Mouse (Mus musculus): Measurements from ENCODE around the gene Tbxas1. TPM values are rescaled to one million over a fixed set of nuclear protein-coding genes. Genes with fewer than 3 reads are reported as not detected.

The Tbxas1 gene
- total and polyA plus RNA-seq, 3 experiments = not detected

- no peaks in the 10 kb centered on the region for H3K4me1 ChIP-seq (ENCODE audit: control insufficient read depth in 1 of 2, insufficient read depth in 2 of 2)
- H3K4me3 ChIP-seq (replicated peaks in 1 of 3; ENCODE audit: low read depth in 2 of 3, low read length in 2 of 3, poor library complexity in 1 of 3) = no peak overlapping the region
- dilution Hi-C loops (cut with MboI; ENCODE audit: extremely low pct_ligation_motif_present, extremely low pct_unique_long_range_greater_than_20kb, low sequenced_read_pairs) (no loop called here), in situ Hi-C loops (cut with MboI; ENCODE audit: low pct_ligation_motif_present, low pct_unique_long_range_greater_than_20kb, low sequenced_read_pairs) (no loop called here)
- no peaks in the 10 kb centered on the region for H3K79me2 ChIP-seq (replicated peaks; ENCODE audit: control insufficient read depth, extremely low read depth, insufficient read depth, poor library complexity, severe bottlenecking)
- no peaks in the 10 kb centered on the region for H3K27me3 ChIP-seq (replicated peaks)
- H3K9me3 ChIP-seq (replicated peaks; ENCODE audit: low read length) = peaks cover 5% of the 10 kb centered on the region
- H3K4me2 ChIP-seq (ENCODE audit: insufficient read depth, low read depth, poor library complexity, severe bottlenecking) = no peak overlapping the region
- no peaks in the 10 kb centered on the region for H3K36me3 ChIP-seq (replicated peaks in 1 of 2; ENCODE audit: control insufficient read depth in 1 of 2, insufficient read depth in 1 of 2, low read length in 1 of 2)
- no peak overlapping the region for H3K27ac ChIP-seq (ENCODE audit: insufficient read depth, low read depth)
- no peak overlapping the region for H3K9ac ChIP-seq (ENCODE audit: insufficient read depth, low read depth)
- no peak for DNase-seq (ENCODE audit: extremely low read depth)
- no peak for TF ChIP-seq ZC3H11A (IDR thresholded peaks at IDR 0.05; ENCODE audit: low read depth, low read length)
- no peak for TF ChIP-seq USF1 (IDR thresholded peaks at IDR 0.05; ENCODE audit: low read depth, low read length)
- no peak for TF ChIP-seq ETS1 (conservative IDR thresholded peaks at IDR 0.05; ENCODE audit: low read depth, low read length)
- TF ChIP-seq UBTF (IDR thresholded peaks at IDR 0.05; ENCODE audit: low read depth, low read length) = no peak
- no peak for TF ChIP-seq USF2 (conservative IDR thresholded peaks at IDR 0.05; ENCODE audit: low read depth, low read length)
- TF ChIP-seq ZKSCAN1 (IDR thresholded peaks at IDR 0.05; ENCODE audit: borderline replicate concordance, low read depth, low read length) = no peak
- TF ChIP-seq RAD21 (IDR thresholded peaks at IDR 0.05; ENCODE audit: low read depth, low read length) = no peak
- TF ChIP-seq MEF2A (IDR thresholded peaks at IDR 0.05; ENCODE audit: borderline replicate concordance, low read depth, low read length) = no peak
- TF ChIP-seq BHLHE40 (IDR thresholded peaks at IDR 0.05; ENCODE audit: low read depth, low read length) = no peak
- no peak for TF ChIP-seq TCF12 (IDR thresholded peaks at IDR 0.05; ENCODE audit: low read depth, low read length)
- no peak for TF ChIP-seq IRF4 (IDR thresholded peaks at IDR 0.05; ENCODE audit: low read depth, low read length)
Observed at GRCm38 (mm10) chr6:38950341-38950740, 75.1 kb downstream of the Tbxas1 start.

DNA sequence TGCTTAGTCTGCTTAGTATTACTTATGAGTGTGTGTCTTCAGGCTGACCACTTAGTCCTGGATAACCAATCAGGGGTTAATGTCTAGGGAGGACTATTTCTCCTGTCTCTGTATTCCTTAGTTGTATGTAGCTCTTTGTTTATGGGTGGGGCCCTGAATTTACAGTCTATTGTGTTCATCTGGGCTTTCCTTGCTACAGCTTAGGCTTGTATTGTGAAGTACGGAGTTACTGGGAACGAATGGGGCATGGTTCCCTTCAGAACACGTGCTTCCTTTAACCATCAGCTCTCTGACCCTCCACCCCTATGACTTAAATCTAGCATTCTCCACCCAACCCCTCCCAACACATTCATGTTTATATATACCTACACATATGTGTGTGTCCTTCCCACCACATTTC lies 75.6 kb downstream of the Tbxas1 start:
- Histone ChIP-seq H3K27ac (ENCODE audit: insufficient read depth, low read depth) (no peak overlapping the region), H3K36me3 (replicated peaks in 1 of 2; ENCODE audit: control insufficient read depth in 1 of 2, insufficient read depth in 1 of 2, low read length in 1 of 2) (no peaks in the 10 kb centered on the region)
- dilution Hi-C loops (cut with MboI; ENCODE audit: extremely low pct_ligation_motif_present, extremely low pct_unique_long_range_greater_than_20kb, low sequenced_read_pairs) = no loop called here

More for the DNA sequence above, 75.6 kb downstream of the Tbxas1 start:
- H3K4me1 ChIP-seq (ENCODE audit: control insufficient read depth in 1 of 2, insufficient read depth in 2 of 2) = no peaks in the 10 kb centered on the region
- no peak overlapping the region for H3K4me3 ChIP-seq (replicated peaks in 1 of 3; ENCODE audit: low read depth in 2 of 3, low read length in 2 of 3, poor library complexity in 1 of 3)
- no peaks in the 10 kb centered on the region for H3K27me3 ChIP-seq (replicated peaks)
- DNase-seq (ENCODE audit: extremely low read depth) = no peak
- no peaks in the 10 kb centered on the region for H3K79me2 ChIP-seq (replicated peaks; ENCODE audit: control insufficient read depth, extremely low read depth, insufficient read depth, poor library complexity, severe bottlenecking)
- no peak overlapping the region for H3K4me2 ChIP-seq (ENCODE audit: insufficient read depth, low read depth, poor library complexity, severe bottlenecking)
- H3K9ac ChIP-seq (ENCODE audit: insufficient read depth, low read depth) = no peak overlapping the region
- in situ Hi-C loops (cut with MboI; ENCODE audit: low pct_ligation_motif_present, low pct_unique_long_range_greater_than_20kb, low sequenced_read_pairs) = no loop called here
- peaks cover 5% of the 10 kb centered on the region for H3K9me3 ChIP-seq (replicated peaks; ENCODE audit: low read length)
- TF ChIP-seq JUN (IDR thresholded peaks at IDR 0.05; ENCODE audit: insufficient read depth, low read depth, low read length) (no peak), MEF2A (IDR thresholded peaks at IDR 0.05; ENCODE audit: borderline replicate concordance, low read depth, low read length) (no peak), IRF4 (IDR thresholded peaks at IDR 0.05; ENCODE audit: low read depth, low read length) (no peak), BHLHE40 (IDR thresholded peaks at IDR 0.05; ENCODE audit: low read depth, low read length) (no peak), EP300 (IDR thresholded peaks at IDR 0.05; ENCODE audit: low read length) (no peak), ZKSCAN1 (IDR thresholded peaks at IDR 0.05; ENCODE audit: borderline replicate concordance, low read depth, low read length) (no peak), PAX5 (IDR thresholded peaks at IDR 0.05; ENCODE audit: low read length) (no peak), E2F4 (IDR thresholded peaks at IDR 0.05; ENCODE audit: insufficient replicate concordance, low read depth, low read length) (no peak), ELF1 (IDR thresholded peaks at IDR 0.05; ENCODE audit: low read depth, low read length) (no peak), MAFK (IDR thresholded peaks at IDR 0.05; ENCODE audit: insufficient replicate concordance, low read length) (no peak), MXI1 (IDR thresholded peaks at IDR 0.05; ENCODE audit: low read depth, low read length) (no peak), MAZ (IDR thresholded peaks at IDR 0.05; ENCODE audit: low read depth, low read length) (no peak), POLR2AphosphoS2 (IDR thresholded peaks at IDR 0.05; ENCODE audit: low read depth, low read length) (no peak), SIN3A (IDR thresholded peaks at IDR 0.05; ENCODE audit: low read length) (no peak), MYC (IDR thresholded peaks at IDR 0.05; ENCODE audit: low read depth, low read length) (no peak), ZMIZ1 (IDR thresholded peaks at IDR 0.05; ENCODE audit: low read depth, low read length) (no peak), CTCF (conservative IDR thresholded peaks at IDR 0.05 in 1 of 2, IDR thresholded peaks at IDR 0.05 in 1 of 2; ENCODE audit: low read depth in 2 of 2, low read length in 2 of 2) (no peak), RCOR1 (conservative IDR thresholded peaks at IDR 0.05; ENCODE audit: low read depth, low read length) (no peak), UBTF (IDR thresholded peaks at IDR 0.05; ENCODE audit: low read depth, low read length) (no peak), ZC3H11A (IDR thresholded peaks at IDR 0.05; ENCODE audit: low read depth, low read length) (no peak)

Measured in CH12.LX (cell line).